Mouse (Mus musculus) layer of hippocampus, adult 2 months (tissue): ENCODE measurements at regions not wholly inside any gene's neighbourhood (a gene's known extent, or its start where the extent isn't known, plus 50 kb on each side); places are given as distances from the start of the nearest gene placed in this dataset.

Experiments
- DNase-seq, 2 experiments: peaks; one replicate each; pipeline ENCODE4 v3.0.0; 2022; ENCODE audit warnings: low spot score in 2 of 2
- H3K27ac ChIP-seq: fragments of 200-600 bp; 2 replicates; pipeline ENCODE4 v1.8.1; 2022
- H3K4me3 ChIP-seq: fragments of 200-600 bp; 2 replicates; pipeline ENCODE4 v1.8.1; 2022; ENCODE audit warnings: mild to moderate bottlenecking
- CTCF ChIP-seq: fragments of 200-600 bp; conservative IDR thresholded peaks from 2 replicates; pipeline ENCODE4 v1.8.1; 2022; ENCODE audit warnings: antibody characterized with exemption, mild to moderate bottlenecking, moderate library complexity

DNA sequence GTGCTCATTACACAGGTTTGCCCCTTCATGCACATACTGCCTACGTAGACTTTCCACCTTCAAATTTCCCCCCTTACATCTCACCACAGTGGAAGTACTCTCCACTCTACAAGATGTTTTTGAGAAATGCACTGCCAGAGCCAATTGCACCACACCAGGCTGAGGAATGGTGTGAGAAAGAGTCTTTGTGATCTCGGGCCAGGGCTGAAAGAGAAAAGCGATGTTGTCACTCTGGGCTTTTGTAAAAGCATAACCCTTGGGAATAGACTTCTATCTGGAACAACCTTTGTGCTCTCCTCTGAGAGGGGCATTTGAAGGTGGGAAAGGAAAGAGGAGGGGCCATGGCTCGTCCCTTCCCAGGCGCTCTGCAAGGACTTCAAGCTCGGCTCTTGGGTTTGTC is 194.2 kb downstream of the Icos start:
- no peak for DNase-seq
- no peak overlapping the region for H3K4me3 ChIP-seq
- no peak overlapping the region for H3K27ac ChIP-seq
- no peak for TF ChIP-seq CTCF

DNA sequence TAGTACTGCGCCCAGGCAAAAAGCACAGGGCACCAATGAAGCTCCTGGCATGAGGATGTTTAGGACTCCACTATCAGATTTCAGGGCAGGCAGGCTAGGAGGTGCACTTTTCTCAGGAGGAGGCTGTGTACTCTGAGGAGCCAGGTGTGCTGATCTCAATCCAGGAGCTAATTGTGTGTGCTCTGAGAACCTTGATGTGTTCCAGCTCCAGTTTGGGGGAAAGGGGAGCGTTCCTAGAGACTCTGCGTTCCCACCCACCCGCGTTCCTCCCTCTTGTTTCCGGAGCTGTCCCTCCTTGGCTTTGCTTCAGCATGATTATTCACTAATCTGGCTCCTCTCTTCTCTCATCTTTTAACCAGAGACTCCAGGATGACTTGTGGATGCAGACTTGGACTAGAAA is 195.2 kb downstream of the Icos start:
- no peak overlapping the region for H3K4me3 ChIP-seq
- DNase-seq: no peak
- no peak overlapping the region for H3K27ac ChIP-seq
- TF ChIP-seq CTCF: no peak

DNA sequence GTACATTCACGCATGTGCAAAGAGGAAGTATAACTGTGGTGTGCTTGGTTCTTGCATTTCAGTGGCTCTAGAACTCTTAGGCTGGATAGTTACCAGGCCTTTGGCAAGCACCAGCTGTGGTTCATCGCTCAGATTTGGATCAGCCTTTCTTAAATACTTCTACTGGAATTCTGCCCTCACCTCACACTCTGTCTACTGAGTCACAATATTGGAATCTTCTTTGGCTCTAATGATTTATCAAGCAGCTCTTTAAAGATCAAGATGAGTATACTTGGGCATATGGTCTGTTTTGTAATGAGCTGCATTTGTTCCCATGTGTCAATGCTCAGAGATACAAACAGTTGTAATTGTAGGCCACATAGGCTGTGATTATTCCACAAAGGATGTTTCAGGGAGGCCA is 197.5 kb downstream of the Icos start:
- no peak for TF ChIP-seq CTCF
- no peak overlapping the region for H3K27ac ChIP-seq
- DNase-seq: no peak
- H3K4me3 ChIP-seq: no peak overlapping the region

DNA sequence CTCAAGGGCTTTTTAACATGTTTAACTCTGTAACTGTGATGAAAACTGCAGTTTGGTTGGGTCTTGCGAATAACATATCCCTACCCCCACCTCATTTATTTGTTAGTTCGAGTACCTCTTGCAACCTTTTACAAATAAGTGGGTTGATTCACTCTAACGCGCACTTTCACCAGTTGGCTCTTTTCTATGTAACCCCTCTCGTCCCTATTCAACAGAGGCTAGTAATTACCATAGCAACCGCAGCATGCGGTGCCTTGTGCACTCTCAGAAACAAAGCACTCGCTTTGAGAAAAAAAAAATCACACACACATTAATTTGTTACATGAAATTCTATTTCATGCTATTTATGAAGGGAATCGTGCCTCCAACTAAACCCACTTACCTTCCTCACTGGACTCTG is 201.7 kb downstream of the Icos start:
- DNase-seq: no peak
- Histone ChIP-seq H3K4me3 (no peak overlapping the region), H3K27ac (no peak overlapping the region)
- TF ChIP-seq CTCF: no peak

DNA sequence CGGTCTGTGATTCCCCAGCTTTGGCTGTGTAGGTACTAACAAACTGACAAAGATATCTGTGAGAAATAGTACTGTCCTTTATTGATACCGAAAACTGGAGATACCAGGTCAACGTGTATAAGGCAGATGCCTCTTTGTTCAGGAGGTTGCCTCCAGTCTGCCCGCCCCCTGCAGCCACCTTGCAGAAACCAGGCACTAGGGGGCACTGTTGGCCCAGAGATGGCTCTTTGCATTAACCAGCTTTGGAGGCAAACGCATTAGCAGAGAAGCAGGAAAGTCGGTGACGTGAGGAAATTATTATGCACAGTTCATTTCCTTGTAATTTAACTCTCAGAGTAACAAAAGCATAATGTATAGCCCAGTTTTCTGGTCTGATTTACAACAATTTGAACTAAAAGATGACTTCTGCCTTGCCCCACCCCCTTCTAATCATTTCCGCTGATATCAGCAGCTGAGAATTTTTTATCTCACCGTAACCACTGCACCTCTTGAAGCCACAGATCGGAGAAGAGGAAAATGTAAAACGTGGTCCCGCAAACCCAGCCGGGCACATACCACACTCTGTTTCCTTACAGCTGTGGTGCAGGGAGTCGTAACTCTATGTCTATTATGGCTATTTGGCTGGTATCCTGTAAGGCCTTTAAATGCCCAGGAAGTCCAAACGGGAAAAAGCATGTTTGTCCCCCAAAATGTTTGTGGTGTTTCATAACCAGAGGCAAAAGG is 203.5 kb downstream of the Icos start:
- peak overlapping the region; percentile 66 for H3K27ac ChIP-seq

DNA sequence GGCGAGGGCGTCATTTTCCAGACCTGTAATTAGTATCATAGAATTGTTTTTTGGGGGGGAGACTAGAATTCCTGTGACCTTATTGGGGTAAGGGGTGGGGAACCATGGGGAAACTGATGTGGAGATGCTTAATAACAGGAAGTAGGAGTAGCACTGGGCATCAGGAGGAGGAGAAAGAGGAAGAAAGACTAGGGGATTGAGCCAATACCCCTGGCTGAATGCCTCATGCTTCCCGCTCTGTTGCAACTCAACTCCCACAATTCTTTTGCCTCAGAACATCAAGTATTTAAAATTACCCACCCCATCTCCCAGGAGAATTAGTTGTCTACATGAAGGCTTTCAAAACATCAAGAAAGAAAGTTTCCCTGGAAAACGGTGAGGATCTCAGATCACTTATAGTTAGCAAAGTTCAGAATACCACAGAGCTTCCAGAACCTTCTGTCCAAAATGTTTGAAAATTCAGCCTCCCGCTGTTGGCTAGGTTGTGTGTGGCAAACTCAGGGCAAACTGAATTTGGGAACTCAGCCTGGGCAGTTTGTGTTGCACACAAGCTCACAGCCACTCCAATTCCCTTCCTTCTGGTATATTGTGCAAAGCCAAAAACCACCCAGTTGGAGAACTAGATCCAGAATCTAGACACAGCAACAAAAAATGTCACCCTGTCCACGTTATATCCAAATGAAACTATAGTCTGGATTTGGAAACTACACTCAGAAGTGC is 209.8 kb downstream of the Icos start:
- DNase-seq: no peak
- Histone ChIP-seq H3K4me3 (no peak overlapping the region), H3K27ac (peak overlapping the region; percentile 28; the same call in 1 of the 2 replicates)
- no peak for TF ChIP-seq CTCF

More for the DNA sequence above, 203.5 kb downstream of the Icos start:
- peak; percentile 99; the same call in 1 of the 2 replicates for TF ChIP-seq CTCF
- peak overlapping the region; percentile 15; the same call in 1 of the 2 replicates for H3K4me3 ChIP-seq
- DNase-seq: peak; percentile 90 to 99

DNA sequence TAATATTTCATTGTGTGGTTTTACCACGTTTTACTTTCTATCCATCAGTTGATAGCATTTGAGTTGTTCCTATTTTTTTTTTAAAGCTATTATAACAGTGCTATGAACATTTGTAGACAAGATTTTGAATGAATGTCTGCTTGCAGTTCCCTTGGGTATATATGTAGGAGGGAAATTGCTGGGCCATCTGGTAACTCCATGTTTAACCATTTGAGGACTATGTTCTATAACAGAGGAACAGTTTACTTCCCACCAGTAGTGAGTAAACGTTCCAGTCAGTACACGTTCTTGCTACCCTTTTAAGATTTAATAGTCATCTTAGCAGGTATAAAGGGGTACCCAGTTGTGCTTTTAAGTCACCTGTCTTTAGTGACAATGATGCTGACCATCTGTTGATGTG is 213.2 kb downstream of the Icos start:
- DNase-seq: no peak
- no peak for TF ChIP-seq CTCF
- Histone ChIP-seq H3K27ac (no peak overlapping the region), H3K4me3 (no peak overlapping the region)

DNA sequence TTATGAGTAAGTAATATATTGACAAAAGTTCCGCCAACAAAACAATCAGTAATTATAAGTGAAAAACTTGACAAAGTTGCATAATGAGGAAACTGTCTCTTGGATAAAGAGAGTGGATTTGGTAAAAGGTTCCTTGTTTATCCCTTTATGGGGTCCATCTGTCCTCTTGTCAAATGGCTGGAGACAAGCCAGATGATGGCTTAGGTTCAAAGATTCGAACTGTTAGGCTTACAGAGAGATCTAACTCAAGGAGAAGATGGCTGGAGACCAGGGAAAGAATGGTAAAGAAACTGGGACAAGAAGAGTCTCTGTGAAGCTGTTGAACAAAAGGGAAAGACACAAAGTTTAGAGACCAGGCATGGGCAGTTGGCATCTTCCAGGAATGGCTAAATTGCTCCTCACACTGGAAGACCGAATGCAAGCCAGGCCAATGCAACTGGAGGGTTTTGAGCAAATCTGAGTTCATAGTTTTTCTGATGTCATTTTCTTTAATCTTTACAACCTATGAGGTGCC is 220.9 kb downstream of the Icos start:
- no peak for TF ChIP-seq CTCF
- no peak overlapping the region for H3K4me3 ChIP-seq
- no peak overlapping the region for H3K27ac ChIP-seq
- DNase-seq: no peak

DNA sequence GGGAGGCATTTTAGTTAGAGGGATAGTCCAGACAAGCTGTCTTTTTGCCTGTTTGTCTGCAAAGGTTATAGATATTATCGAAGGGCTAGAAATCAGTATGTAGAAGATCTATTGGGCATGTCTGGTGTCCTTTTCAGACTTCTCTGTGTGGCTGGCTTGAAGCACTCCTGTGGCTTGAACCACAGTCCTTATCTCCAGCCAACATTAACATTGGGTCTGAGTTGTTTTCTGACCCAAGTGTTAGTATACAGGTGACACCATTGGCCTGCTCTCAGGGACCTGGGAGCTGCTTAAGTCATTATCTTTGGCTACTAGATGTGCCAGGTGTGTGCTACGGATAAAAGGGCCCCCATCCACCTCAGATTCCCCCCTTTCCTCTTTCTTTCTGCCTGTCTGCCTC is 223.3 kb downstream of the Icos start:
- TF ChIP-seq CTCF: no peak
- H3K27ac ChIP-seq: no peak overlapping the region
- no peak overlapping the region for H3K4me3 ChIP-seq
- no peak for DNase-seq

DNA sequence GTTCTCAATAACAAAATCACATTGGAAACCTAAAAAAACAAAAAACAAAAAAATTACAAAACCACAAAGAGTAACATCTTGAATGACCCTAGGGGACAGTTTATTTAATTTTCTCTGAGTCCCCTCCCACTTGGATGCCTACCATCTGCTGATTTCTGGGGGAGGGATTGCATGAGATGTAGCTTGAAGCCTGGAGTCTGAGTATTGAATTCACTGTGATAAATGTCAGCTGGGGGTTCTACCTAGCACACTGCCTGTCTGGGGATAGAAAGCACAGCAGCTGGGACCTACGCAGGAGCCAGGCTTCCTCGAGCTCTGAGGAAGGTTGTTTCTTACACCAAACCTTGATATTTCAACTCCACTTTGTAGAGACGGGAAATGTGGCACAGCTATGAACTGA is 224.4 kb downstream of the Icos start:
- TF ChIP-seq CTCF: no peak
- no peak for DNase-seq
- no peak overlapping the region for H3K27ac ChIP-seq
- no peak overlapping the region for H3K4me3 ChIP-seq

DNA sequence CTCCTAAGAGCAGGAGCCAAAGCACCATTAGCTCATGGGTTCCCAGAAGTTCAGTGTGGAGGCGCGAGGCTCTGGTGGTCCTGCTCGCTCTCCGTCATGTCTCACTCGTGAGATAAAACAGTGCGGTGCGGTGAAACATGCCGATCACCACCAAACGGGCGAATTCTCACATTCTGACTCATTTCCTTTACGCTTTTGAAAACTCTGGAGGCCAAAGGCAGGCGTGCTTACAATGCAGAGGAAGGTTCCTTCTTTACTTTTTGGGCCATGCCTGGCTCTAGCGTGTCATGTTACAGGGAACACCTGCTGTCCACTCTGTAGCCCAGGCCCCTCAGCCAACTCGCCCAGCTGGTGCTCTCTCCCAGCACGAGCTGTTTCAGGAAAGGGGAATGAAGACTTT is 225.4 kb downstream of the Icos start:
- no peak for TF ChIP-seq CTCF
- Histone ChIP-seq H3K27ac (no peak overlapping the region), H3K4me3 (no peak overlapping the region)
- DNase-seq: no peak

DNA sequence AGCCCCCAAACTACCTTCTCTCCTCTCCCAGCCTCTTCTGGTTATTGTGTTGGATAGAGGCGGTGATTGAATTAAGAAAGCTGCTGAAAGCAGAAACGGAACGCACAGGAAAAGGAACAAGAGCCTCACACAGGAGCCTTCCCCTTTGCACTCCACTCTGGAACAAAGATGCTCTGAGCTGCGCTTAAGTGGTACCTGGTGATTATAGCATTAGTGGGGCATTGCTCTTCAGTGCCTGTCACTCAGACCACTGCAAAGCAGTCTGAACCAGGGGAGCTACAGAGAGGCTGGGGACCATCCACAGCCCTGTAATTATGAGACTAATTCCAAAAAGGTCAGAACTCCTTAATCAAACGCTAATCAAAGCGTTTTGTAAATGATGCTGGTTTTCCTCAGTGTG is 225.9 kb downstream of the Icos start:
- DNase-seq: no peak
- TF ChIP-seq CTCF: no peak
- H3K27ac ChIP-seq: no peak overlapping the region
- H3K4me3 ChIP-seq: no peak overlapping the region

DNA sequence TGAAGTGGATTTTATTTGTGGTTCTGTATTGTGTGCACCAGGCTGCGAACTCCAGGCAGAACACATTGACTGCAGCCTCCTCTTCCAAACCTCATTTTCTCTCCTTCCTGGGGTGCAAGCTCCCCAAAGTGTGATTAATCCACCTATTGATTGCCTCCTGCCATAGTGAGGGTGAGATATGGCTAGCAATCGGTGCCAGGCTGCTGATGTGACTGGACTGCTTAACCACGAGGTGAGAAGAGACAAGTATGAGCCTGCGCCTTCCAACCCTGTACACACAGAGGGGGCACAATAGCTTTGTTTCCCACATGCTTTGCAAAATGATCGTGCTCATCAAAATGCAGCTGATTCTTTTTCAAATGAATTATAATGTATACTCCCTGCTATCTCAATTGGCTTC is 227.4 kb downstream of the Icos start:
- TF ChIP-seq CTCF: no peak
- no peak for DNase-seq
- no peak overlapping the region for H3K27ac ChIP-seq
- no peak overlapping the region for H3K4me3 ChIP-seq
